Mouse (Mus musculus) cerebellum, adult 2 months (tissue): ENCODE results near the gene Ero1l. TPM values are rescaled to one million over a fixed set of nuclear protein-coding genes. Genes with fewer than 3 reads are reported as not detected.
A peak's percentile ranks its signal among the peaks of the same experiment; 100 is the strongest.

Experiments
- DNase-seq, 2 experiments: peaks; one replicate each; pipeline ENCODE4 v3.0.0; 2021
- H3K27ac ChIP-seq: fragments of 200-500 bp; 2 replicates; pipeline ENCODE4 v1.5.1; 2012; ENCODE audit warnings: low read length, control low read depth, inconsistent platforms; ENCODE audit not compliant: insufficient read depth
- H3K27me3 ChIP-seq: fragments of 200-500 bp; 2 replicates; pipeline ENCODE4 v1.6.1; 2012; ENCODE audit warnings: inconsistent platforms, mild to moderate bottlenecking, low read length, moderate library complexity; ENCODE audit not compliant: control insufficient read depth, insufficient read depth
- H3K4me1 ChIP-seq: fragments of 200-500 bp; 2 replicates; pipeline ENCODE4 v1.6.1; 2011; ENCODE audit warnings: low read length; ENCODE audit not compliant: control insufficient read depth, insufficient read depth
- H3K4me3 ChIP-seq: fragments of 200-500 bp; replicated peaks from 2 replicates; pipeline ENCODE3; 2011; ENCODE audit warnings: mild to moderate bottlenecking, low read depth, low read length, control low read depth; ENCODE audit not compliant: insufficient read depth
- CTCF ChIP-seq: fragments of 200-500 bp; IDR thresholded peaks from 2 replicates; pipeline ENCODE4 v1.5.1; 2011; ENCODE audit warnings: low read depth, mild to moderate bottlenecking, control low read depth, low read length, moderate library complexity, borderline replicate concordance; ENCODE audit not compliant: insufficient read depth
- POLR2A ChIP-seq: fragments of 200-500 bp; IDR thresholded peaks from 2 replicates; pipeline ENCODE4 v1.6.1; 2011; ENCODE audit warnings: low read length, control low read depth, borderline replicate concordance; ENCODE audit not compliant: insufficient read depth
- WGBS: fragments of 180-500 bp; shearing (Covaris S2); methylation state at CpG from one replicate; pipeline ENCODE4 v1.1.7; 2018; 5-methylcytosine and 5-hydroxymethylcytosine counted together
- polyA plus RNA-seq: library from polyadenylated mRNA; depleted of rRNA; stranded (reverse); fragments of >200 nt; gene quantifications from 2 replicates; pipeline ENCODE4 v1.2.3, GENCODE M21; 2012

The Ero1l gene
- polyA plus RNA-seq, 1 experiment = 25.8 TPM

- WGBS = 64% methylated on average over 5 of the region's 5 CpGs
- Histone ChIP-seq H3K4me1 (peaks cover 8% of the 10 kb centered on the region; the same call in 1 of the 2 replicates), H3K4me3 (peak overlapping the region; percentile 97), H3K27me3 (no peaks in the 10 kb centered on the region), H3K27ac (no peak overlapping the region)
- no peak for TF ChIP-seq CTCF
- no peak for DNase-seq
Measured at GRCm38 (mm10) chr14:45316927-45317326, 1.6 kb downstream of the Ero1l start.

DNA sequence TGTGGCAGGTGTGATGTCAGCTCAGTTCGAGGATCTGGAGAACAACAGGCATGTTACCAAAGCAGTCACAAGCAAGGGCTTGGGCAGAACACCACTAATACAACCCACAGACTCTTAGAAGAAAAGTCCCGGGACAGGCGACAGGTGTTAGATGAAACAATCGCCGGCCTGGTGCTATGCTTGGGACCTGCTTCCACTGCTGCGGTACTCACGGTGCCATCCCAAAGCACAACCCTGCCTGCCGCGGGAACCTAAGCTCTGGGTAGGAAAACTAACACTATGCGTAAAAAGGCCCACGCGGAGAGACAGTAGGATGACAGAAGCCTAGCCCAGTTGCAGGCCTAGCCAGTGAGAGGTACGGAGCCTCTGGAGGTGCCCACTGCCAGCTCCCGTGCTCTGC is 8.5 kb downstream of the Ero1l start:
- WGBS = 86% methylated on average over 14 of the region's 14 CpGs
- Histone ChIP-seq H3K27ac (no peak overlapping the region), H3K4me1 (peaks cover 6% of the 10 kb centered on the region; the same call in 1 of the 2 replicates), H3K4me3 (no peak overlapping the region), H3K27me3 (no peaks in the 10 kb centered on the region)
- no peak for DNase-seq
- TF ChIP-seq CTCF = no peak
- no peak for TF ChIP-seq POLR2A

DNA sequence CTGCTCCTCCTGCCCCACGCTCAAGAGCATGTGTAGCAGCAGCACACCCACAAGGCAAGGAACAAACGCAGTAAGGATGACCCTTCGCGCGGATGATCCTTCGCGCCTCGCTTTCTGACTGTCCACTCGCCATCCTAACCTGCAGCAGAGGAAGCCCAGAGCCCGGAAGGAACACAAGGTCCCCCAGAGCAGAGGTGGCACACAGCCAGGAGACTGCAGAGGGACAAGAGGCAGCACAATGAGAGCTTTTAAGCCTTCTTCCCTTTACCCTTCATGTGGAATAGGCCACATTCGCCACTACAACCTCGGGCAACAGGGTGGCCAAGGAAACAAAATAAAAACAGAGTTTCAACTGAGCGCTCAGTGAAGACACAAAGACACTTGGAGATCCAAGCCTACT is 8.9 kb downstream of the Ero1l start:
- Histone ChIP-seq H3K27me3 (no peaks in the 10 kb centered on the region), H3K27ac (no peak overlapping the region), H3K4me1 (peaks cover 6% of the 10 kb centered on the region; the same call in 1 of the 2 replicates), H3K4me3 (no peak overlapping the region)
- TF ChIP-seq CTCF = no peak
- 64% methylated on average over 13 of the region's 13 CpGs for WGBS
- peak; percentile 48 to 51 for DNase-seq

GRCm38 (mm10) chr14:45307630-45308328 is 10.8 kb downstream of the Ero1l start:
- DNase-seq = no peak
- H3K4me1 ChIP-seq = peaks cover 6% of the 10 kb centered on the region; the same call in 1 of the 2 replicates
- WGBS = 96% methylated on average over 8 of the region's 8 CpGs
- H3K27me3 ChIP-seq = no peaks in the 10 kb centered on the region
- H3K27ac ChIP-seq = no peak overlapping the region
- H3K4me3 ChIP-seq = no peak overlapping the region
- TF ChIP-seq POLR2A = no peak
- TF ChIP-seq CTCF = no peak

DNA sequence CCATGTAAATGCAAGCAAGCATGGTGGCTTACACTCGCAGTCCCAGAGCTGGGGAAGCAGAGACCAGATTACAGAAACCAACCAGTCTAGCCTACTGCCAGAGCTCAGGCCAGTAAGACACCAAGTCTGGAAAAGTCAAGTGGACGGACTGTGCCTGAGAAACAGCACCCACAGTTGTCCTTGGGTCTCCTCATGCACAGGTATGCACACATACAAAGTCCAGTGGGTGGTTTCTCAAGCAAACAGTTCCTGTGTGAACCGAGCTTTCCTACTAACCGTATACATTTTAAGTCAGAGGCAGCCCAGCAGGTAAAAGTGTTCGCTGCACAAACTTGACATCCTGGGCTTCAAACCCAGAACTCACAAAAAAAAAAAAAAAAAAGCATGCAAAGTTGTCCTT is 12.7 kb downstream of the Ero1l start:
- Histone ChIP-seq H3K27me3 (no peaks in the 10 kb centered on the region), H3K4me3 (no peak overlapping the region), H3K27ac (no peak overlapping the region), H3K4me1 (peaks cover 6% of the 10 kb centered on the region; the same call in 1 of the 2 replicates)
- WGBS = 93% methylated on average over 5 of the region's 5 CpGs
- TF ChIP-seq POLR2A = no peak
- TF ChIP-seq CTCF = no peak
- DNase-seq = no peak

DNA sequence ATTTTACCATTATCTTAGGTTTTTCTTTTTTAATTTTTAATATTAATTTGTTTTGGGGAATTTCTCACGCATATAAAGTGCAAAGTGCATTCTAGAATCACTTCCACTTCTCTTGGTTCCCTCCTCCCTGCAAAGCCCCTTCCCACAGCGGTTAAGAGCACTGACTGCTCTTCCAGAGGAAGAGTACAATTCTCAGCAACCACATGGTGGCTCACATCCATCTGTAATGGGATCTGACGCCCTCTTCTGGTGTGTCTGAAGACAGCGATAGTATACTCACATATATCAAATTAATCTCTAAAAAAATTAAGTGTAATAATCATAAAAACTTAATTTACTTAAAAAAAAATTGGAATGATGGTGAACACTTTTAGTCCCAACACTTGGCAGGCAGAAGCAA is 14.2 kb downstream of the Ero1l start:
- 56% methylated on average over 4 of the region's 4 CpGs for WGBS
- H3K4me3 ChIP-seq = no peak overlapping the region
- H3K27me3 ChIP-seq = no peaks in the 10 kb centered on the region
- no peaks in the 10 kb centered on the region for H3K4me1 ChIP-seq
- DNase-seq = no peak
- no peak overlapping the region for H3K27ac ChIP-seq
- no peak for TF ChIP-seq POLR2A
- no peak for TF ChIP-seq CTCF

- WGBS = 34% methylated on average over 4 of the region's 4 CpGs
Measured at GRCm38 (mm10) chr14:45303939-45304338, 14.6 kb downstream of the Ero1l start.

GRCm38 (mm10) chr14:45291608-45292007 is 27.0 kb downstream of the Ero1l start:
- no peaks in the 10 kb centered on the region for H3K4me1 ChIP-seq
- no peak overlapping the region for H3K4me3 ChIP-seq
- no peak for DNase-seq
- H3K27me3 ChIP-seq = no peaks in the 10 kb centered on the region
- no peak overlapping the region for H3K27ac ChIP-seq
- TF ChIP-seq CTCF (no peak), POLR2A (no peak)
- WGBS = 86% methylated on average over 4 of the region's 4 CpGs

More at GRCm38 (mm10) chr14:45303939-45304338, 14.6 kb downstream of the Ero1l start:
- no peak overlapping the region for H3K4me3 ChIP-seq
- DNase-seq = no peak
- no peaks in the 10 kb centered on the region for H3K27me3 ChIP-seq
- no peak overlapping the region for H3K27ac ChIP-seq
- TF ChIP-seq CTCF (no peak), POLR2A (no peak)
- no peaks in the 10 kb centered on the region for H3K4me1 ChIP-seq
